Mouse (Mus musculus) cortical plate, adult 2 months (tissue): ENCODE results near the gene Tsc22d3.

Experiments
- CTCF ChIP-seq: fragments of 200-500 bp; IDR thresholded peaks from 2 replicates; pipeline ENCODE4 v1.5.1; 2011; ENCODE audit warnings: mild to moderate bottlenecking, control low read depth, low read length; ENCODE audit not compliant: insufficient read depth; ENCODE audit errors: extremely low read depth
- POLR2A ChIP-seq: fragments of 200-500 bp; IDR thresholded peaks from 2 replicates; pipeline ENCODE4 v1.6.1; 2011; ENCODE audit warnings: mild to moderate bottlenecking, low read length, control low read depth; ENCODE audit not compliant: insufficient read depth; ENCODE audit errors: extremely low read depth

DNA sequence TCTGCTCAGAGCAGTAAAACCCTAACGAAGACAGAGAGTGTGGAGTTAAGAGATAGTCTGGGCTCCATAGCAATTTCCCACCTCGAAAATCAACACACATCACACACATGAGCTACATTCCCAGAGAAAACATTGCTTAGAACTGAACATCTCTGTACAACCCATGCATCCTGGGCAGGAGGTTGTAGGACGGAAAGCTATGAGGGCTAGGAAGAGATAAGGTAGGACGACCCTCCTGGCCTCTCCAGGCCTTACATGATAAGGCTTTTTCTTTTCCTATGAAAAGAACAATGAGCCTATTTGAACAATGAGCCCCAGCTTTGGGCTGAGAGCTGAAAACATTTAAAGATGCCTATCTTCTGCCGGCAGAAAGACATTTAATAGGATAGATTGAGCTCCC is 69.8 kb downstream of the Tsc22d3 start:
- TF ChIP-seq CTCF (no peak), POLR2A (no peak)
